Mouse (Mus musculus) stomach, postnatal 0 days (tissue): ENCODE data around the gene Mast4.

Source experiments
- CTCF ChIP-seq: IDR thresholded peaks from 2 replicates; pipeline ENCODE4 v1.5.1; 2016; ENCODE audit warnings: antibody characterized with exemption, low read depth, mild to moderate bottlenecking, moderate library complexity
- EP300 ChIP-seq: optimal IDR thresholded peaks from 2 replicates; pipeline ENCODE3; 2016; ENCODE audit warnings: antibody characterized with exemption

DNA sequence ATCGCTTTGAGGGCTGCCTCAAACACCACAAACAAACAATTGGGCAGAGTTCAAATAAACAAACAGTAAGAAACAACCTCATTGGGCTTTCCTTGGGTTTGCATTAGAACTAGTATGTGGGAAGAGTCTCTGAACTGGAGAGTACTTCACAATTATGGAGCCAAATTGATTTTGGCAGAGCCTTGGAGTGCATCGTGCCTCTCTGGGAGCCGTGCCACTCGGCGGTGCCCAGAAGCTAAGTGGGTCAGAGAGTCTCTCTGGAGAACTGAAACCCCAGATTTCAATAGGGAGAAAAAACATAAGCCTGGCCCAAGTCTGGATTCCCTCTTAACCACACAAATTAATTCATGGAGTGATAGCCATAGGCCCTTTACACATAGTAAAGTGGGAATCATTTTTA, 400.6 kb downstream of the Mast4 start:
- TF ChIP-seq CTCF: no peak
- TF ChIP-seq EP300: no peak
